Mouse (Mus musculus): Measurements from ENCODE around the gene Ppox. TPM values are rescaled to one million over a fixed set of nuclear protein-coding genes. Genes with fewer than 3 reads are reported as not detected.
A peak's percentile ranks its signal among the peaks of the same experiment; 100 is the strongest.

Ppox gene
- total RNA-seq, 4 experiments from 2014 or later, result 11.9 to 16.6 (median 12.7) TPM

- no peak for DNase-seq (ENCODE audit: low spot score)
These were observed 4.3 kb upstream of the Ppox start for GRCm38 (mm10) chr1:171285096-171285892.

DNA sequence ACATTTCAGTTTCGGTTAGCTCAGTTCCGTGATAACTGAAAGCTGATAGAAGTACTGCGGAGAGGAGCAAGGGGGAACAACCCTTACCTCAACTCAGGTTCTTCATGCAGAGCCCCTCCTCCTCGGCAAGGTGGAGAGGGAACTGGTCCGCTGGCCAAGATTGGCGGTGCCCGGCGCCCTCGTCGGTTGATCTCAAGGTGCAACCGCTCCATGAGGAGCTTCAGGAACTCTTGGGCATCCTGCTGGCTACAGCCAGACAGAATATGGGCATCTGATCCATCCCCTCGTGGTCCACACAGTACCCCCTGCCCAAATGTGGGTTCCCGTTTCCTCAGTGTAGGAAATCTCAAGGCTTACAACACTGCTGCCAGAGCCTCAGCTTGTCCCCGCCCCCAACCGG lies 3.5 kb upstream of the Ppox start:
- no peak for DNase-seq (ENCODE audit: low spot score)

DNA sequence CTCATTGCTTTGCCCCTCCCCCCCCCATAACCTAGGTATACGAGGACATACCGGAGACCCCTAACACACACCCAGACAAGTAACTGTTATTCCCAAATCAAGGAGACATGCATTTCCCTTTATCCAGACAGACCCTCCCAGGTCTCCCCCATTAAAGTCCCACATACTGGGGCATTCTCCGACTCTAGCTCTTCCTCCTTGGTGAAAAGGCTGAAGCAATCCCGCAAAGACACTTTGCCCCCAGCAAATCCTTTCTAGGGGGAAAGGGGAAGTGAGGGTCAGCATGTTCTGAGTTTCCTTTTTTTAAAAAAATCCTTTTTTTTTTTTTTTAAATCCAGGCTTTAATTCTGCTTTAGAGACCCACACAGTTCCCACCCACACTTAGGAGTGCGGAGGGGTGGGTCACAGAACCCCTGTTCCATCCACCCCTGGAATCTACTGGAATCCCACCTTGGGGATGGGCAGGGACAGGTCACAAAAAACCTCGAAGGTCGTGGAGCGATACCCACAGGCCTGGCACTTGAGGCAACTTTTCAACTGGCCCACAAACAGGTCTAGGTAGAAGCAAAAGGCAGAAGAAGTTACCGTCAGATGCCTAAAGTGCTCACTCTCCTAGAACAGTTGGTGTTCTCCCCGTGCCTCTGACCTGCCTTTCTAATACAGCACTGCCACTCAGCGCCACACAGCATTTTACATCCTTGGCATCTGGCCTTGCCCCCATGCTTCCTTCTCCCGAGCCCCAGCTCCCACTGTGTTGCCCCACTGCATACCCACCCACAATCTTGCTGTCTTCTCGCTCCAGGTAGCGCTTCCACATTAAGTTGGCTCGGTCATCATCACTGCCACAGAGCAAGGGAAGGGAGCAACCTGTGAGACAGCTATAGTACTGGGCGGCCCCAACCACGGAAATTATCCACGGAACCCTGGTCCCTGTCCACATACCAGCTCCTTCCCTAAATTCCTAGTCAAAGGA lies 2.5 kb upstream of the Ppox start:
- no peak for DNase-seq (ENCODE audit: low spot score)

GRCm38 (mm10) chr1:171282086-171282805 lies 1.3 kb upstream of the Ppox start:
- no peak for DNase-seq (ENCODE audit: low spot score)

GRCm38 (mm10) chr1:171281528-171281923 lies 540 bp upstream of the Ppox start:
- peak; percentile 84 for DNase-seq (ENCODE audit: low spot score)

DNA sequence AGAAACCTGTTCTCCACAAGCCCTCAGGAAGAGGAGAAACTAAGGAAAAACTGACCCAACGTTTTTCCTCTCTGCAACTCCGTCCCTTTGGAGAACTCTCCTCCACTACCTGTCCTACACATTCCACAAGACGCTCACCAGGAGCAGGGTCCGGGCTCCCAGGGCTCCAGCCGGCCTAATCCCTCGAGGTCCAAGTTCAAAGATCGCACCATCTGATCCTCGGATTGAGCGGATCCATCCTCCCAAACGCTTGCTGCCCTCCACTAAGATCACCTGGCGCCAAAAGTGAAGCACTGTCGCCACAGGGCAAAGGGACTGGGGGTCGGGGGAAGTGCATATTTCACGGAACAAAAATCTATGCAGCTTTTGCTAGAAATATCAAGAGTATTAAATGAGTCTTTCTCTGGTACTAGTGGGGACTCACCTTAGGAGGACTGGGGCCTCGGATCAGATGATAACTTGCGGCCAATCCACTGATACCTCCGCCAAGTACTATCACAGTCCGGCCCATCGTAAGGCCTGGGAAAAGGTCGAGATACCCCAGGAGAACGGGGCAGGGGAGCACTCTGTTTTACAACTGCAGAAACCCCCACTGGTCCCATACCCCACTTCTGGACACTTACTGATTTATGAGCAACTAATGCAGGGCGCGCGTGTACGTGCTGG lies 603 bp downstream of the Ppox start:
- no peak for DNase-seq (ENCODE audit: low spot score)

GRCm38 (mm10) chr1:171279721-171280120 lies 1.3 kb downstream of the Ppox start:
- no peak for DNase-seq (ENCODE audit: low spot score)

- DNase-seq (ENCODE audit: low spot score), result no peak
These were observed 1.8 kb downstream of the Ppox start for GRCm38 (mm10) chr1:171279012-171279705.

DNA sequence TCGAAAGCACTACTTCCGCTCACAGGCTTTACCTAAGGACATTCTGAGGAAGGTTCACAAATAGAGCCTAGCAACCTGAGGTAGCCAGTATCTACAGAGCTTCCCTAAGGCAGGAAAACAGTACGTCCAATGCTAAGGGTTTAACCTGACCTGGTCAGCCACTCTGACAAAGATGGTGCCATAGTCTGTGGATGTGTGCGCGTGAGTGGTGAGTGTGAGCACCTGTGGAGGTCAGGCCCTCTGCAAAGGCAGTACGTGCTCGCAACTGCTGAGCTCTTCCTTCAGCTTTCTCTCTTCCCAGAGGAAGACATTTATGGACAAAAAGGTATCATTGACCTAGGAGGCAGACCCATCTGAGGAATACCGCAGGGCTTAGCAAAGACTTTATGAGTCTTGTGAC lies 2.5 kb downstream of the Ppox start:
- no peak for DNase-seq (ENCODE audit: low spot score)

DNA sequence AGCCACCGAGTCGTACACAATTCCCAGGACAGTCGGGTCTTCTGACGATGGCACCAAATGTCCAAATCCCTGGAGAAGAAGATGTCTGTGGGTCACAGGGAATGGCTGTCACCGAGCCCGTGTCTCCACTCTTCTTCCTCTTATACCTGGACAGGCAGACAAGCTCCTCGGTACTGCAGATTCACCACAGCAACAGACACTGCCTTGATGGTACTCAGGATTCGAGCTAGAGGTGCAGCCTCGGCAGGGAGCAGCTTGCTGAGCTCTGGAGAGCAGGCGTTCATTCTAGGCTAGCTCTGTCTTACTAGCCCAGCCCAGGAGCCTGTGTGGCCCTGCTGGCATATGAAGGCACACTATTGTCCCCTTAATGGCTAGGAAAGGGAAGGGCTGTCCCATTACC lies 3.2 kb downstream of the Ppox start:
- no peak for DNase-seq (ENCODE audit: low spot score)

- no peak for DNase-seq (ENCODE audit: low spot score)
These were observed 4.8 kb downstream of the Ppox start for GRCm38 (mm10) chr1:171276110-171276748.

- no peak for DNase-seq (ENCODE audit: low spot score)
These were observed 5.7 kb downstream of the Ppox start for GRCm38 (mm10) chr1:171275144-171275734.

DNA sequence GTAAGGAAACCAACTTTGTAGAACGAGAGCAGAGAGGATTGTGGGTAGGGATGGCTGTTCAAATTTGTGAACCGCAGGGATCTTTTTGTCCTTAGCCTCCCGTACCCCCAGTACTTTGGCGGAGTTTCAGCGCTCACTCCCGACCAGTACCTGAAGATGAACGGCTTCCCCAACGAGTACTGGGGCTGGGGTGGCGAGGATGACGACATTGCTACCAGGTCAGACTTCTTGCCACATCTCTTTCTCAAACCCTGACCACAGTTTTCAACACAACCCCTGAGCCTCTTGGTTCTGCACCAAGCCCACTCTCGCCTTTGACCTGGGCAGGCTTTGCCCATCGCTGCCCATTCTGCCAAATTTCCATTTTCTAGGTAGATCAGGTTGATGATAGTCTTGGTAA lies 6.8 kb downstream of the Ppox start:
- DNase-seq (ENCODE audit: low spot score), result no peak

- DNase-seq (ENCODE audit: low spot score), result no peak
These were observed 8.9 kb downstream of the Ppox start for GRCm38 (mm10) chr1:171272086-171272485.

GRCm38 (mm10) chr1:171271622-171272021 lies 9.4 kb downstream of the Ppox start:
- DNase-seq (ENCODE audit: low spot score), result no peak

DNA sequence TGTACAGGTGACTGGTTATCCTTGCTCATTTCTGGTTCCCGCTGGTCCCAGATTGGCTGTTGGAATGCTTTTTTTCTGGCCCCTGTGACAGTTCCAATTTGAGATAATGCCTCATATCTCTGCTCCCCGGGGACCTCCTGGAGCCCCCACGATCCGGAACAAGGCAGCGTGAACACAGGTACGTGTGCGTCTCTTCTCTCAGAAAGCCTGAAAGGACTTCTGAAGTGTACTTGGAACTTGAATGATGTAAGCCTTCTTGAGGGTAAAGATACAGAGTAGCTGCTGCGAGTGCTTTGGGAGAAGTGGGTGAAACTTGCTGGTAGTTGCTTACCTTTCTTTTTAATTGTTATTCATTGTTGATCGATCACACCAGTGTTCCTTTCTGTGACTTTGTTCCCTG lies 9.8 kb downstream of the Ppox start:
- no peak for DNase-seq (ENCODE audit: low spot score)

GRCm38 (mm10) chr1:171270573-171270900 lies 10.4 kb downstream of the Ppox start:
- no peak for DNase-seq (ENCODE audit: low spot score)

DNA sequence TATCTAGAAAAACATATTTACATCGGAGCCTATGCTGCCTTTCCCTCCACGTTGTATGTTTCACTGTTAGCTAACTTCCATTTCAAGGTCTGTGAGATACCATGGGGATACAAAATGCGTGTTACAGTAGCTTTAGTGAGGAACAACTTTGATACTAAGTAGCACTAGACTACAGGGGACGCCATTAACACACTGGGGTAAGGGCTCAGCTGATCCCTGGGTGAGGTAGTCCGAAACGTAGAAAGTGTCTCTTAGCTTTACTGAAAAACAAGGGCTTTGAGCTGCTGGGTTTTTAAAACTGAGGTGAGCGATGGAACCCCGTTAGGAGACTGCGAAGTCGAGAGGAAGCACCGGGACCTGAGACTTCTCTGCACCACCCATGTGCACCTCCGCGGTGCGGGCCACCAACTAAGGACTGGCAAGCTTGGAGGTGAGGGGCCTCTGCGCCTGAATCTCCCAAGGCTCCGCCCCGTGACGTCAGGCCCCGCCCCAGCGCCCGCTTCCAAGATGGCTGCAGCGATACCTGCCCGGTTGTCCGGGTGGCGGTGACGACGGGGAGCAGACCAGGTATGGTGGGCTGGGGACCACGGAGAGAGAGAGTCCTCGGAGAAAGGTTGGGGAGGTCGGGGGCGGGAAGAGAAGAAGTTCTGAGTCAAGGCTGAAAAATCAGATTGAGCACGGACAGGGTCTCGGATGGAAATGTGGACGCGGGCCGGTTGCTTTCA lies 11.0 kb downstream of the Ppox start, which contains the start of gene B4galt3:
B4galt3 (plus strand) TSS at position 481 of the 725 bp plus-strand sequence.
- DNase-seq (ENCODE audit: low spot score), result peak; percentile 96

- DNase-seq (ENCODE audit: low spot score), result no peak
These were observed 12.6 kb downstream of the Ppox start for GRCm38 (mm10) chr1:171268341-171268740.

Measured in heart, adult 8-10 months (tissue).